Mouse (Mus musculus): ENCODE data around the gene 2310030G06Rik.

Gene 2310030G06Rik

GRCm38 (mm10) chr9:50746214-50746677 lies at the start of gene 2310030G06Rik:
2310030G06Rik (minus strand) TSS chr9:50746536.
- peak in 1 of 2 experiments; percentile 40 for DNase-seq (ENCODE audit: low spot score in 2 of 2)

GRCm38 (mm10) chr9:50795266-50795665 lies 48.9 kb upstream of the 2310030G06Rik start:
- DNase-seq (ENCODE audit: low spot score in 2 of 2): no peak

- peak in 1 of 2 experiments; percentile 52 for DNase-seq (ENCODE audit: low spot score in 2 of 2)
These were observed 35.8 kb upstream of the 2310030G06Rik start for GRCm38 (mm10) chr9:50782155-50782554.

- no peak for DNase-seq (ENCODE audit: low spot score in 2 of 2)
These were observed 29.9 kb upstream of the 2310030G06Rik start for GRCm38 (mm10) chr9:50776162-50776760.

- peak; percentile 39 to 56 for DNase-seq (ENCODE audit: low spot score in 2 of 2)
These were observed 29.4 kb upstream of the 2310030G06Rik start for GRCm38 (mm10) chr9:50775662-50776126.

- DNase-seq (ENCODE audit: low spot score in 2 of 2): peak; percentile 94 to 96
These were observed 28.8 kb upstream of the 2310030G06Rik start, which contains the start of the genes Alg9 and 1110032A03Rik for GRCm38 (mm10) chr9:50774991-50775612. Alg9 (plus strand) TSS chr9:50775019. 1110032A03Rik (minus strand) TSS chr9:50775520.

GRCm38 (mm10) chr9:50774026-50774462 lies 27.7 kb upstream of the 2310030G06Rik start:
- DNase-seq (ENCODE audit: low spot score in 2 of 2): no peak

GRCm38 (mm10) chr9:50770011-50770410 lies 23.7 kb upstream of the 2310030G06Rik start:
- DNase-seq (ENCODE audit: low spot score in 2 of 2): no peak

GRCm38 (mm10) chr9:50768107-50769002 lies 22.0 kb upstream of the 2310030G06Rik start, which contains the start of gene Fdxacb1:
Fdxacb1 (plus strand) TSS chr9:50768236.
- peak; percentile 99 for DNase-seq (ENCODE audit: low spot score in 2 of 2)

GRCm38 (mm10) chr9:50767531-50768106 lies 21.3 kb upstream of the 2310030G06Rik start:
- DNase-seq (ENCODE audit: low spot score in 2 of 2): peak in 1 of 2 experiments; percentile 35

- DNase-seq (ENCODE audit: low spot score in 2 of 2): peak in 1 of 2 experiments; percentile 40
These were observed 17.0 kb upstream of the 2310030G06Rik start for GRCm38 (mm10) chr9:50763331-50763730.

- no peak for DNase-seq (ENCODE audit: low spot score in 2 of 2)
These were observed 15.3 kb upstream of the 2310030G06Rik start for GRCm38 (mm10) chr9:50761520-50762243.

- no peak for DNase-seq (ENCODE audit: low spot score in 2 of 2)
These were observed 10.4 kb upstream of the 2310030G06Rik start for GRCm38 (mm10) chr9:50756711-50757110.

- no peak for DNase-seq (ENCODE audit: low spot score in 2 of 2)
These were observed 7.6 kb upstream of the 2310030G06Rik start for GRCm38 (mm10) chr9:50753947-50754346.

GRCm38 (mm10) chr9:50752784-50753615 lies 6.7 kb upstream of the 2310030G06Rik start:
- DNase-seq (ENCODE audit: low spot score in 2 of 2): peak; percentile 81

- peak in 1 of 2 experiments; percentile 34 for DNase-seq (ENCODE audit: low spot score in 2 of 2)
These were observed 5.8 kb upstream of the 2310030G06Rik start, which contains the start of gene Hspb2 for GRCm38 (mm10) chr9:50752054-50752602. Hspb2 (minus strand) TSS chr9:50752354.

- no peak for DNase-seq (ENCODE audit: low spot score in 2 of 2)
These were observed 5.0 kb upstream of the 2310030G06Rik start, which contains the start of gene Cryab for GRCm38 (mm10) chr9:50751323-50751722. Cryab (plus strand) TSS chr9:50751325.

- no peak for DNase-seq (ENCODE audit: low spot score in 2 of 2)
These were observed 4.4 kb upstream of the 2310030G06Rik start for GRCm38 (mm10) chr9:50750706-50751105.

GRCm38 (mm10) chr9:50745806-50746205 lies 530 bp downstream of the 2310030G06Rik start:
- DNase-seq (ENCODE audit: low spot score in 2 of 2): no peak

All from right cerebral cortex, postnatal 10 days (tissue).